Mouse (Mus musculus) urinary bladder, postnatal 10 days (tissue): ENCODE data around the gene Smpd3.

Source experiments
- DNase-seq: peaks from one replicate; pipeline ENCODE4 v3.0.0; 2022; ENCODE audit warnings: low spot score

Smpd3 gene

DNA sequence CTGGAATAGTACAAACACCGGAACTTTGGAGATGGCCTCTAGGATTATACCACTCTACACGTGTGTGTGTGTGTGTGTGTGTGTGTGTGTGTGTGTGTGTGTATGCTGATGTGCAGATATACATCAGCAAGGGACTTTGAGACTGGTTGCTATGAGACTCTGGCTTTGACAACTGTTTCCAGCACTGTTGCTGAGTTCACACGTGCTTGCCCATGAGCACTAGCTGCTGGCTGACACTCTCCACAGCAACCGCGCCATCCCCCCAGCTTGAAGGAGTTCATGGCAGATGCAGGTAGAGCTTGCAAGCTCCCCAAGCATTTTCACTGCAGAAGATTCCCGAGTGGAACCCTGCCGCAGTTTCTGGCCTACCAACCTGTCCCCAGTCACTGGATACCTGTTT is 48.3 kb downstream of the Smpd3 start:
- DNase-seq = no peak

DNA sequence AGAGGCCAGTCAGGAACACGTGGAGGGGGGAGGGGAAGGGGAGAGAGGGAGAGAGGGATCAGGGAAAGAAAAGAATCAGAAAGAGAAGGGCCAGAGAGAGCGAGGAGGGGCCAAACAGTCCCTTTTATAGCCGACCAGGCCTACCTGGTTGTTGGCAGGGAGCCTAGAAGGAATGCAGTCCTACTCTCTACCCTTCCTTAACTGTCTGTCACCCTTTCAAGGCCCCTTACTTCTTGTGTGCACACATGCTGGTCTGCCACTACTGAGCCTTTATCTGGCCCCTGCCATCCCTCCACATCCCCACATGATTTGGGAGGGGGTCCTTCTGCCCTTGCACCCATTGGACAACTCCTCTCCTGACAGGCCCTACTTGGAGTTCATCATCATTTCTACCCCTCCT is 49.1 kb downstream of the Smpd3 start:
- DNase-seq = no peak

DNA sequence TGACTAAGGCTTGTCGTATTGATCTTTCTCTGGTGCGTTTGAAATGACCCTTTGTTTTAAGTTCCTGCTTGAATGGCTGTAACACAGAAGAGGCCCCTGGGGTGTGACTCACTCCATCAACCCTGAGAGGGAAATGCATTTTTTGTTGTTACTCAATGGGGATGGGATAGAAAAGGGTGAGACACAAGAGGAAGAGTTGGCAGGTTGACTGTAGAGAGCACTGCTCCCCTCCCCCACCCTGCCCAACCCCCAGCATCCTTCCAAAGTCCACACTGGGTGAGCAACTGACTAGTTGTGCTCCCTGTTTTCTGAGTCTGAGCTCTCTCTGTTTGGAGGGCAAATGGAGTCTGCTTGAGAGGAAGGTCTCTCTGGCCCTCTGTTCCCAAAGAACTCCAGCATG is 50.3 kb downstream of the Smpd3 start:
- no peak for DNase-seq

GRCm38 (mm10) chr8:106280844-106281243 is 56.9 kb downstream of the Smpd3 start:
- no peak for DNase-seq

GRCm38 (mm10) chr8:106280154-106280553 is 57.6 kb downstream of the Smpd3 start:
- DNase-seq = no peak

- DNase-seq = no peak
Measured at GRCm38 (mm10) chr8:106278367-106279042, 59.3 kb downstream of the Smpd3 start.

- no peak for DNase-seq
Measured at GRCm38 (mm10) chr8:106276709-106277317, 61.0 kb downstream of the Smpd3 start.

DNA sequence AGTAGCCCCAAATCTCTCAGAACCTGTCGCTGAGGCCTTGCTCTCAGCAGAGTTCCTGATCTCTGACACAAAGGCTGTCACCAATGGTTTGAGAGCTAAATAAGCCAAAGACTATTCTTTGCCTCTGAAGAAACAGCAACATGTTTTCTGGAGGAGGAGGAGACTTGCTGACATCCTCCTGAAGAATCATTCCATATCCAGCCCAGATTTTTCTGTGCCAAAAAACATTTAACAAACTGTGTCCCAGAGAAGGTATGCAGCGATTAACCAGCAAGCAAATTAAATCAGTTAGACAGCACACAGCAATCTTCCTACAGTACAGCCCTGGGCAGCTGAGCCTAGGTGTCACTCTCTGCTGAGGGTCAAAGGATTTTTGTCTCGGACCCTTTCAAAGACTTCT is 64.3 kb downstream of the Smpd3 start:
- DNase-seq = no peak

GRCm38 (mm10) chr8:106271378-106271777 is 66.4 kb downstream of the Smpd3 start:
- DNase-seq = no peak

DNA sequence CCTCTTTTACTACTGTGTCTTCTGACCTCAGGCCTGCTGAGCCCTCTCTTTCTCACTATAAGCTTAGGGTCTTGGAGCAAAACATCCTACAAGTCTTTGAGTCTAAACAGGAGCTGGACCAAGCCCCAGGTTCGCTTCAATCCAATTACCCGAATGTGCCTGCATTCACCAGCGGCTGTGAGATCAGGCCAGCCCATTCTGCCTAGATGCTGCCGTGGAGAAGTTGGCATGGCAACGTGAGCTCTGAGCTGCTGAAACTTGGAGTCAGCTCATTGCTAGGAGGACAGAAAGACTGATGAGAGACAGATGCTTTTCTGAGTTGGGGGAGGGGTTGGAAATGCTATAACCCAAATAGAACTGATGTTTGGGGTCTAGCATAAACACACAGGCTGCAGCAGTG is 67.0 kb downstream of the Smpd3 start:
- DNase-seq = no peak

DNA sequence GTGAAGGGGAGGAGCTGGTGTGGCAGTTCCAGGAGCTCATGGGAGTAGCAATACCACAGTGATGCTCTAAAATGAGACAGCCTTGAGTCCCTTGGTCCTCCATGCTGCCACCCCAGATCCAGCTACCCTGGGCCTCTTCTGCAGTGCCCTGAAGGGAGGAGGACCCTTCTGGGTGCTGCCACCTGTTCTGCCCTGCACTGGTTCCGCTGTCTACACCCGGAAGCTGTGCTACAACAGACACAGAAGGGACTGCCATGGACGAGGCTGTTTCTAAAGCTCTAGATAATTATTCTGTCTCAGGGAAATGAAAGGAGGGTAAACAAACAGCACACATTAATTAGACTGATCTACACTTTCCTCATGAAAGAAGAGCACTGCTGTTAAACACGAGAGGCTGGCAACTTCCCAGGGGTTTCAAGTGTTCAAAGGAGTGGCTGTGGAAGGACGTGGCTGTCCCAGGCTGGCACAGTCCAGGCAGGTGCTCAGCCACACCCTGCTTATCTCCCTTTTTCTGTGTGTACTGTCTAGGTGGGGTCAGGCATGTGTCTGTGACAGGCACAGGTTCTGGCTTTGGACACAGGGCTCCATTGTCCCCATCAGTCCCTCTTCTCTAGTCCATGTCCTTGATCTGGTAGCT is 69.0 kb downstream of the Smpd3 start:
- no peak for DNase-seq

DNA sequence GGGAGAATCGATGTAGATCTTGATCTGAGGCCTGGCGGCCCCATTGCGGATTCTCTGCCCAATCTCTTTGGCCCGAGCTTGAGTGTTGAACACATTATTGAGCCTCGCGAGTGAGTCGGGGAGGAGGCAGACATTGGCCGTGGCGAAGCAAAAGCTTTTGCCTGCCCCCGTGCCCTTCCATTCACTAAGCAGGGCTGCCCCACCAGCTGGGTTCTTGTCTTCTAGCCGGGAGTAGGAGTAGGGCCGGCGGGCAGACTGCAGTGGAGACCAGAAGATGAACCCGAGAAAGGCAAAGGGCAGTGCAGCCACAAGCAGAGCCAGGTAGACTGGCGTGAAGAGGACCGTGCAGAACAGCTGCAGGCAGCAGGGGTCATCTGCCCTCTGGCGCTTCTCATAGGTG is 72.4 kb downstream of the Smpd3 start:
- DNase-seq = no peak

DNA sequence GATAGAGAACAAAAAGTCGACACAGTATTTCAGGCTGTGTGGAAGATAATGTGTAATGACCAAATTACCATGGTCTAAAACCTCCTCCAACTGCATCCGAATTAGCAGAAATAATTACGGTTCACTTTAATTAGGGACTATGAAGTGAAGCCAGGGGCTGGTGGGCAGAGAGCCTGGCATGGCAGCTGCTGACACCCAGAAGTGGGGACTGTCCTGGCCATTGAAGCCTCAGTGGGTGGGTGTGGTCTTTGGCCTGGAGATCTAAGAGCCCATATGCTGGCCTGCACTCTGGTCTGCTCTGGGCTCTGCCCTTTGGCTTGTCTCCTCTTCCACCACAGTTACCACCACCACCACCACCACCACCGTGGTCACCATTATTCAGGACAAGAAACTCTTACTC is 73.9 kb downstream of the Smpd3 start:
- no peak for DNase-seq

DNA sequence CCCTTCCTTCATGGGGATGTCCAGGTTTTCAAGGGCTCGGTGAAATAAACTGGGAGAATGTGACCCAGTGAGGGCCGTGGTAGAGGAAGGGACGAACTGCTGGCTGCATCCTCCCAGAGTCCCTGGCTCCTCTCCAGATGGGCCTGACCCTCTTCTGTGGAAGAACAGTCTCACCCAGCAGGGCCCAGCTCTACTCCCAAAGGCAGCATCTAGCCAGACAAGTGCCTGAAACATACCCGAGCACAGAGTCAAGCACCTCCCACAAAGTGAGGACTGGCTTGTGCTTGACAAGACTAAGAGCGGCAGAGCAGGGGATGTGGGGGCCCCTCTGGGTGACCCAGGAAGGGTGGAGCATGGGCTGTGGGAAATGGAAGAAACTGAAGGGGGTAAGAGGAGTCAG is 75.4 kb downstream of the Smpd3 start:
- no peak for DNase-seq

GRCm38 (mm10) chr8:106260894-106261293 is 76.9 kb downstream of the Smpd3 start:
- DNase-seq = no peak

GRCm38 (mm10) chr8:106259579-106260255 is 78.1 kb downstream of the Smpd3 start:
- no peak for DNase-seq

DNA sequence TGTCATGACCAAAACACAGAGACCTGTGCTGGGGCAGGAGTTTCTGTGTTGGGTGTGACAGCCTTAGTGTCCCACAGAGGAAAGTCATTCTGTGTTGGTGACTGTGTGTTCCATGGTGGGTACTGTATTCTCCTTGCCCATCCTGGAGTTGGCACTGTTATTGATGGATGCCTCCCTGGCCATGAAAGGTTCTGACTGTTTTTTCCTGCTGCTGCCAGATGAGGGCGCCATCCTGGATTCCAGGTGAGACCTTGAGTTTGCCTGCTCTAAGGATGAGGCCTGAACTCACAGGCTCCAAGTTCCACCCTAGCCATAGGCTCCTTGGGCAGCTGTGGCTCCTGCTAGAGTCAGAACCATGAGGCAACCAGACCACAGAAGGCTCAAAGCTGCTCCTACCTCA is 79.6 kb downstream of the Smpd3 start:
- no peak for DNase-seq

- DNase-seq = no peak
Measured at GRCm38 (mm10) chr8:106250186-106250585, 87.6 kb downstream of the Smpd3 start.

DNA sequence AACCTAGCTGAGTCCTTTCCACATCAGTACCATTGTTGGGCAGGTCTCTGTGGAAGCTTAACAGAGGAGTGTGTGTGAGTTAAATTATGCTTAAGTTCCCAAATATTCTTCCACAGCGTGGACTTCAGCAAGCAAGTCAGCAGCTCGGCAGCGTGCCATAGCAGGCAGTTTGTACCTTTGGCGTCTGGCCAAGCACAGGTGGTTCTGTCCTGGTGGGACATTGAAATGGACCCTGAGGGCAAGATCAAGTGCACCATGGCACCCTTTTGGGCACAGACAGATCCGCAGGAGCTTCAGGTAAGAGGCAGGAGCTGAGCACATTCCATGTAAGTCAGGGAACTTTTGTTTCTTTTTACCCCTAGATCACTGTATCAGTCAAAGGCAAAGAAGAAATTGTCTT is 100.7 kb downstream of the Smpd3 start:
- DNase-seq = no peak

DNA sequence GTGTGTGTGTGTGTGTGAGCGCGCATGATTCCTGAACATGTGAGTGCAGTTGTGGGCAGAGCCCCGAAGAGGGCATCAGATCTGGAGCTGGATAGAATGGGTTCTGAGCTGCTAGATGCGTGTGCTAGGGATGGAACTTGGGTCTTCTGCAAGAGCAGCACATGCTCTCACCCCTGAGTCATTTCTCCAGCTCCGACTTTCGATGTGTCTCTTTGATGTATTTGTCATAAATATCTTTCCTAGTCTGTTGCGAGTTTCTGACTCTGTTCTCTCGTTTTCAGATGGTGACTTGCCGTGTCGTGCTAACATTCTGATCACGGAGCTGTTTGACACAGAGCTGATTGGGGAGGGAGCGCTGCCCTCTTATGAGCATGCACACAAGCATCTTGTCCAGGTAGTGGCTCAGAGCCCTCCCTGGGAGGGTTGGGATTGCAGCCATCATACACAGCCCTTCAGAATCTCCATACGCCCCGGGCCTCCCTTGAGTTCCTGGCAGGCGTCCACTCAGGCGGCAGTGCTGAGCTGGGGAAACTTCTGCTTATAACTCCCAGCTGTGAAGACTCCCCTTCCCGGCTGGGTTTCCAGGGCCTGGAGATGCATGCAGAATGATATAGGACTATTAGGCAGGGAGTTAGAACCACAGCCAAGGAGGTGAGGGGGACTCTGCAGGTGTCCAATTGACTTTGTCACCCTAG is 103.1 kb downstream of the Smpd3 start:
- no peak for DNase-seq

DNA sequence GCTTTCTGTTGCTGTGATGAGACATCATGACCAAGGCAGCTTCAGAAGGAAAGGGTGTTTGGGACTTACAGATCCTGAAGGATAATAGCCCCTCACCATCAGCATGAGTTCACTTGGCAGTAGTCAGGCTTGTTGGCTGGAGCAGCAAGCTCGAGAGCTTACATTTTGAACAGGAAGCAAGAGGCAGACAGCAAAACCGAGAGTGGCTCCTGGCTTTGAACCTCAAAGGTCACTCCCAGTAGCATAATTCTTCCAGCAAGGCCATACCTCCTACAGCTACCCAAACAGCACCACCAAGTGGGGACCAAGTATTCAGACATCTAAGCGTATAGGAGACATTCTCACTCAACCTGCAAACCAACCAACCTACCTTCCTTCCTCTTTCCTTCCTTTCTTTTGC is 105.0 kb downstream of the Smpd3 start:
- no peak for DNase-seq

GRCm38 (mm10) chr8:106231536-106231935 is 106.3 kb downstream of the Smpd3 start:
- no peak for DNase-seq

DNA sequence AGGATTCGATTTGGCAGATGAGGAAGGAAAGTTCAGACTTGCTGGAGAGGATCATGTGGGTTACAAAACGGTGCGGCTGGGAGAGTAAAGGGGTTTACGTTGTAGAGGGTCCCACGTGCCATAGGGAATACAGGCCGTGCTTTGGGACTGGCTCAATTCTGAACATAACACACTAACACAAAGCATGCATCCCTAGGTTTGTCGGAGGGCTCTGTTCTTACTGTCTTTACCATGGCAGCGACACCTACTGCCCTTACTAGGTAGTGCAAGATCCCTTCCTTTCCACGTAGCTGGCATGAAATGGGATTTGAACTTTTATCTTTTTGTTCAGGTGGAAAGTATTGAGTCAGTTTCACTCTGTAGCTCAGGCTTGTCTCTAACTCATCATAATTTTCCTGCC is 111.2 kb downstream of the Smpd3 start:
- DNase-seq = no peak
